Mouse (Mus musculus): ENCODE data around the gene Dlx1.

The Dlx1 gene

DNA sequence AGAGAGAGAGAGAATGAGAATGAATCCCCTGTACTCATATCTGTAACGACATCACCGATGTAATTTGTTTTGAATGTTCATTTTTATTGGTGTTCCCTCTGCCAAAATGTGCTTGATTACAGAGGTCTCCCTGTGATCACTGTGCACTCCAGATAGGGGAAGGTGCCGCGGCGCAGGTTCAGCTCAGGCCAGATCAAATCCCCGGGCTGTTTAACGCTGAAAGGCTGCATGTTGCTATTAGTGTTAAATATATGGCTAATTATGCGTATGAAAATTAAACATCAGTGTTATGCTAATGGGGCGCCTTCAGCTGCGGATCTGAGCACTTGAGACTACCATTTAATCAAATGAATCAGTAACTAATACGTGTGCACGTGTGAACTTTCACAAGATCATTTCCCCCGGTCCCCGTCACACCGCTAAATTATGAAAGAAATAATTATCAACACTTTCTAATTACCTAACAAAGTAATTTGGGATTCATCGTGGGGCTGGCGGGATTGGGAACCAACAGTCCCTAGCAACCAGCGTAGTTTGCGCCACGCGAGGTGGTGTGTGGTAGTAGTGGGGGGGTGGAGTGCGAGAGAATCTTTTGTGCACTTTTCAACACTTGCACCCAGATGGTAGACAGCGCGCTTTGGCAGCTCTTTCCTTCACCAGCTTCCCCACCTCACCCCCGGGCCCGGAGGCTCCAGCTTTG lies at the start of gene Dlx1:
Gene Dlx1 (plus strand): TSS at position 100 of the 700 bp plus-strand sequence.
- H3K4me3 ChIP-seq (replicated peaks; ENCODE audit: low read length) = peak within 1 kb of the TSS; percentile 83
- H3K9me3 ChIP-seq (ENCODE audit: low read length) = no peaks in the 10 kb centered on the region
- TF ChIP-seq POU5F1 (IDR thresholded peaks at IDR 0.05; ENCODE audit: borderline replicate concordance, low read length) = no peak
- peaks cover 96% of the 10 kb centered on the region for H3K27me3 ChIP-seq (ENCODE audit: insufficient read depth, low read length)
- peaks cover 81% of the 10 kb centered on the region for H3K4me1 ChIP-seq (replicated peaks; ENCODE audit: low read depth, low read length)
- no peaks in the 10 kb centered on the region for H3K36me3 ChIP-seq (ENCODE audit: insufficient read depth, low read length)

DNA sequence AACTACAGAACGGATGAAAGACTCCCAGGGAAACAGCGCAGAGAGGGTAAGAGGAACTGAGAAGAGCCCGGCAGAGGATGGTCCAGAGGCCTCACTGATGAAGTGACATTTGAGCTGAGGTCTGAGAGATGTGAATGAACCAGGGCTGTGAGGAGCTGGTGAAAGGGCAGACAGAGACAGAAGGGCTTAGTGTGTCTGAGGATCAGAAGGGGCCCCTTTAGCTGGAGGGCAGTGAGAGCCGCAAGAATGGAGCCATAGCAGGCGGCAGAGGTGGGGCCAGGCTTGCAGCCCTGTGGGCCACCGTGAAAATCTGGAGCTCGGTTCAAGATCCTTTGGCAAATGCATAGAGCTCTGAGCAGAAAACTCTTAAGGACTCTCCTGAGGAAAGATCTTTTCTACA lies 48.0 kb upstream of the Dlx1 start:
- no peaks in the 10 kb centered on the region for H3K9me3 ChIP-seq (ENCODE audit: low read length)
- H3K4me3 ChIP-seq (replicated peaks; ENCODE audit: low read length) = no peak overlapping the region
- H3K27me3 ChIP-seq (ENCODE audit: insufficient read depth, low read length) = no peaks in the 10 kb centered on the region
- peaks cover 26% of the 10 kb centered on the region for H3K4me1 ChIP-seq (replicated peaks; ENCODE audit: low read depth, low read length)
- TF ChIP-seq POU5F1 (IDR thresholded peaks at IDR 0.05; ENCODE audit: borderline replicate concordance, low read length) (no peak), CTCF (conservative IDR thresholded peaks at IDR 0.05; ENCODE audit: low read length) (no peak), NANOG (IDR thresholded peaks at IDR 0.05; ENCODE audit: borderline replicate concordance, low read length) (no peak)
- no peaks in the 10 kb centered on the region for H3K36me3 ChIP-seq (ENCODE audit: insufficient read depth, low read length)

DNA sequence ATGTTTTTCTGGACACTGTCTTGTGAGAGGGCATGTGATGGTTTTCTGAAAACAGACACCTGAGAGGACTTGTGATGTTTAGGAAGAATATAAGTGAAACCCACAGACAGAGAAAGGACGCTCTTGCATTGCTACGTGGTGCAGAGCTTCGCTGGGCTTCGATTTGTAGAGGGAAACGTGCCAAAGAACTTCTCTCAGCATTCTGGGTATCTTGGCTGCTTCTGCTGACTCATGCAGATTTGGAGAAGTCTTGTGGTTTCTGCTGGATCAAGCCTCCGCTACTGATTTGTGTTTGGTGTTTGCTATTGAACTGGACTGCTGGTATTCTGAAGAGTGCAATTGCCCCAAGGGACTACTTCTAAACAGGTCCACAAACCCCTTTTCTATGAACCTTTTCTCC lies 46.1 kb upstream of the Dlx1 start:
- Histone ChIP-seq H3K27me3 (ENCODE audit: insufficient read depth, low read length) (no peaks in the 10 kb centered on the region), H3K9me3 (ENCODE audit: low read length) (no peaks in the 10 kb centered on the region), H3K36me3 (ENCODE audit: insufficient read depth, low read length) (no peaks in the 10 kb centered on the region), H3K4me3 (replicated peaks; ENCODE audit: low read length) (no peak overlapping the region), H3K4me1 (replicated peaks; ENCODE audit: low read depth, low read length) (peaks cover 17% of the 10 kb centered on the region)
- TF ChIP-seq POU5F1 (IDR thresholded peaks at IDR 0.05; ENCODE audit: borderline replicate concordance, low read length) (no peak), CTCF (conservative IDR thresholded peaks at IDR 0.05; ENCODE audit: low read length) (no peak), NANOG (IDR thresholded peaks at IDR 0.05; ENCODE audit: borderline replicate concordance, low read length) (no peak)

DNA sequence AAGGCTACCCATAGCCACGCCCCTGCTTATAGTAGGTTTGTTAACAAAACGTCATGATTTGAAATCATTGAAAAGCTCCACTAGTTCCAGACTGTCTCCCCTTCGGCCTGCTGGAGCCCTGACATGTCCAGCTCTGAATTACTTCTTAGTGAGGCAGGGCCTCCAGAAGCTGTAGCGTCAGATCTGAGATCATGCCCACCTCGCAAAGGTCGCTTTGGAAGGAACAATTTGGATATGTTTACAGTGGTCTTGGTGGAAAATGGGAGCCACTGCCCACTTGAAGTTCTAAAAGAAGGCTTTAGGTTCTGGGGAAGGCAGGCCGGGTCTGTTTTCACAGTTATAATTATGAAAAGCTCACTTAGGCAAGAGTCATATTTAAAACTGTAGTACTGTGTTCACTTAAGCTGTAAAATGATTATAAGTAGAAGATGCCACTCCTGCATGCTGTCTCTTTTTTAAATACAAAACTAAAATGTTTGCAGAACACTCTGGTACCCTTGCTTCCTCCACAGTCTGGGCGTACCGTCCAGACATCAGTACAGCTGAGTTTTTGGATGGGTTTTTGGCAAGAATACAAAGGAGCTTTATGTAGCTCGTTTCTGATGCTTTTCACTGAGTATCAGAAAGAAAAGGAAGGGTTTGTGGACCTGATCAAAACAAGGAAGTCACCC lies 44.7 kb upstream of the Dlx1 start:
- no peak overlapping the region for H3K4me3 ChIP-seq (replicated peaks; ENCODE audit: low read length)
- TF ChIP-seq NANOG (IDR thresholded peaks at IDR 0.05; ENCODE audit: borderline replicate concordance, low read length) (no peak), CTCF (conservative IDR thresholded peaks at IDR 0.05; ENCODE audit: low read length) (no peak), POU5F1 (IDR thresholded peaks at IDR 0.05; ENCODE audit: borderline replicate concordance, low read length) (no peak)
- no peaks in the 10 kb centered on the region for H3K27me3 ChIP-seq (ENCODE audit: insufficient read depth, low read length)
- peaks cover 17% of the 10 kb centered on the region for H3K4me1 ChIP-seq (replicated peaks; ENCODE audit: low read depth, low read length)
- no peaks in the 10 kb centered on the region for H3K36me3 ChIP-seq (ENCODE audit: insufficient read depth, low read length)
- no peaks in the 10 kb centered on the region for H3K9me3 ChIP-seq (ENCODE audit: low read length)

DNA sequence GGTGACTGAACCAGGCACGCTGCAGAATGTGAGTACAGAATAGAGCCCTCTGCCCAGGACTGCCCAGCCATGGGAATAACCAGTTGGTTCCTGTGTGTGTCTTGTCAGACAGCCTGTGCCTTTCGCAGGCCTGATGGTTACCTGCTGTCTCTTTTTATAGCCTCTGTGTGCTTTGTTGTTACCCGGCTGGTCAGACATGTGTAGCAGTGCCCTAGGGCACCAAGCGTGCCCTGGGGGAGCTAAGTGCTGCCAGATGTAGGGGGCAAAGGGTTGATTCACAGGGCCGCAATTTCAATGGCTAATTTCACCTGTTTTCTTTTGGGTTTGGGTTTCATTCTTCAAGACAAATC lies 44.2 kb upstream of the Dlx1 start:
- TF ChIP-seq NANOG (IDR thresholded peaks at IDR 0.05; ENCODE audit: borderline replicate concordance, low read length) (no peak), POU5F1 (IDR thresholded peaks at IDR 0.05; ENCODE audit: borderline replicate concordance, low read length) (no peak), CTCF (conservative IDR thresholded peaks at IDR 0.05; ENCODE audit: low read length) (no peak)
- peaks cover 17% of the 10 kb centered on the region for H3K4me1 ChIP-seq (replicated peaks; ENCODE audit: low read depth, low read length)
- H3K36me3 ChIP-seq (ENCODE audit: insufficient read depth, low read length) = no peaks in the 10 kb centered on the region
- no peak overlapping the region for H3K4me3 ChIP-seq (replicated peaks; ENCODE audit: low read length)
- no peaks in the 10 kb centered on the region for H3K27me3 ChIP-seq (ENCODE audit: insufficient read depth, low read length)
- H3K9me3 ChIP-seq (ENCODE audit: low read length) = no peaks in the 10 kb centered on the region

DNA sequence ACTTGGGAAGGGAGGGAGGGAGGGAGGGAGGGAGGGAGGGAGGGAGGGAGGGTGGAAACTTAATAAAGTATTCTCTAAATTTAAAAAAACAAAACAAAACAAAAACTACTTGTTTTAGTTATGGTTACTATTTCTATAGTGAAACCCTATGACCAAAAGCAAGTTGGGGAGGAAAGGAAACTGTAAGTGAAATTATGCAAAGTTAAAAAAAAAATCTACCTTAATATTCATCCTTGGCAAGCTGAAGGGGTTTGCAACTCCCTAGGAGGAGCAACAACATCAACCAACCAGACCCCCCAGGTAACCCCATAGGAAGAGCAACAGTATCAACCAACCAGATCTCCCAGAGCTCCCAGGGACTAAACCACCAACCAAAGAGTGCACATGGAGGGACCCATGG lies 36.6 kb upstream of the Dlx1 start:
- H3K9me3 ChIP-seq (ENCODE audit: low read length) = no peaks in the 10 kb centered on the region
- TF ChIP-seq NANOG (IDR thresholded peaks at IDR 0.05; ENCODE audit: borderline replicate concordance, low read length) (no peak), POU5F1 (IDR thresholded peaks at IDR 0.05; ENCODE audit: borderline replicate concordance, low read length) (no peak), CTCF (conservative IDR thresholded peaks at IDR 0.05; ENCODE audit: low read length) (no peak)
- H3K4me3 ChIP-seq (replicated peaks; ENCODE audit: low read length) = no peak overlapping the region
- no peaks in the 10 kb centered on the region for H3K36me3 ChIP-seq (ENCODE audit: insufficient read depth, low read length)
- no peaks in the 10 kb centered on the region for H3K27me3 ChIP-seq (ENCODE audit: insufficient read depth, low read length)
- H3K4me1 ChIP-seq (replicated peaks; ENCODE audit: low read depth, low read length) = peaks cover 21% of the 10 kb centered on the region

DNA sequence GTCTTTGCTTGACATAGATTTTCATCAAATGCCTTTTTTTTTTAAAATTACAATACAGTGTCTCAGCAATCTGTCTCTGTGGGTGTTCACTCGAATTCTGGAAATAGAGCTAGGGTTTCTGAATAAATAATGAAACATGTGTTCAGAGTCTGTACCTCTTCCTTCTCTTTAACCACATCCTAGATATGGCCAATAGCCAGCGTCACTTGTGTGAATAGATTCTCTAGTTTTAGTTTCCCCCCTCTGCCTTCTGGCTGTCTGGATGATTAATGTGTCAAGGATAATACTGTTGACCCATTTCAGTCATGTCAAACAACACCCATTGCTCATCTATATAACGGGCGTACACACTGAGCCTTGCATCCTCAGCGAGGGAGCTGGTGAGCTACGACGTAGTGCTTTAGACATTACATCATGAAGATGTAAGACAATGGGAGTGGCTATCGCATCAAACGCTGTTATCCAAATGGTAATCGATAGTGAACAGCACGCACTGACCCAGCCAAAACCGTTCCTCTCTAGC lies 34.7 kb upstream of the Dlx1 start:
- H3K4me3 ChIP-seq (replicated peaks; ENCODE audit: low read length) = no peak overlapping the region
- TF ChIP-seq POU5F1 (IDR thresholded peaks at IDR 0.05; ENCODE audit: borderline replicate concordance, low read length) (no peak), CTCF (conservative IDR thresholded peaks at IDR 0.05; ENCODE audit: low read length) (no peak), NANOG (IDR thresholded peaks at IDR 0.05; ENCODE audit: borderline replicate concordance, low read length) (no peak)
- H3K36me3 ChIP-seq (ENCODE audit: insufficient read depth, low read length) = no peaks in the 10 kb centered on the region
- H3K27me3 ChIP-seq (ENCODE audit: insufficient read depth, low read length) = no peaks in the 10 kb centered on the region
- H3K4me1 ChIP-seq (replicated peaks; ENCODE audit: low read depth, low read length) = peaks cover 21% of the 10 kb centered on the region
- no peaks in the 10 kb centered on the region for H3K9me3 ChIP-seq (ENCODE audit: low read length)

DNA sequence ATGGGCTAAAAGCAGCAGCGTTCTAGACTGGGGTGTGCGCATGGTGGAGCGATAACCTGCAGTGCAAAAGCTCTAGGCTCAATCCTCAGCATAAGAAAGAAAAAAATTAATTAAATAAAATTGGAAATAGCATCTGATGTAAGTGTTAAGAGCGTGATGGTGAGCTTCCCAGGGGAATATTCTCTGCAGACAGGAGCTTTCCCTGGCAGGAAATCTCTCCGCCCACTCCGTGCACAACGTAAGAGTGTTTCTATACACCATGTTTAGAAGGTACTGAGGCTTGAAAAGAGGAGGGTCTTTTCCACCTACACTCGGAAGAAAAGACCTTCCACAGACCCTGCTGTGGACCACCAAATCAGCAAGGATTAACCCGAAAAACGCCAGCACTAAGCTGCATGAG lies 33.4 kb upstream of the Dlx1 start:
- H3K9me3 ChIP-seq (ENCODE audit: low read length) = no peaks in the 10 kb centered on the region
- no peaks in the 10 kb centered on the region for H3K36me3 ChIP-seq (ENCODE audit: insufficient read depth, low read length)
- TF ChIP-seq NANOG (IDR thresholded peaks at IDR 0.05; ENCODE audit: borderline replicate concordance, low read length) (no peak), CTCF (conservative IDR thresholded peaks at IDR 0.05; ENCODE audit: low read length) (no peak), POU5F1 (IDR thresholded peaks at IDR 0.05; ENCODE audit: borderline replicate concordance, low read length) (no peak)
- no peaks in the 10 kb centered on the region for H3K27me3 ChIP-seq (ENCODE audit: insufficient read depth, low read length)
- peaks cover 22% of the 10 kb centered on the region for H3K4me1 ChIP-seq (replicated peaks; ENCODE audit: low read depth, low read length)
- H3K4me3 ChIP-seq (replicated peaks; ENCODE audit: low read length) = no peak overlapping the region

All from E14TG2a.4 (cell line).